Mouse (Mus musculus): ENCODE measurements around the gene Clip4. TPM values are rescaled to one million over a fixed set of nuclear protein-coding genes. Genes with fewer than 3 reads are reported as not detected.

Clip4 gene
- total and polyA plus RNA-seq, 3 experiments: 121 to 268 (median 220) TPM

- no peak for DNase-seq
- Histone ChIP-seq H3K79me2 (replicated peaks; ENCODE audit: control insufficient read depth, insufficient read depth, low read length) (no peaks in the 10 kb centered on the region), H3K4me3 (no peak overlapping the region), H3K27ac (no peak overlapping the region), H3K4me1 (ENCODE audit: control insufficient read depth, insufficient read depth, low read length) (no peaks in the 10 kb centered on the region; the same call in 1 of the 2 replicates), H3K27me3 (ENCODE audit: control insufficient read depth, insufficient read depth, low read length) (no peaks in the 10 kb centered on the region), H3K9ac (ENCODE audit: low read depth, low read length) (no peak overlapping the region), H3K36me3 (ENCODE audit: control insufficient read depth, insufficient read depth, low read length) (no peaks in the 10 kb centered on the region)
- 29% methylated on average over 5 of the region's 5 CpGs for WGBS
- intact Hi-C loops (cut with DNase I): no loop called here
- no peak for TF ChIP-seq EP300 (IDR thresholded peaks at IDR 0.05; ENCODE audit: insufficient read depth, low read depth, low read length)
- TF ChIP-seq CTCF (IDR thresholded peaks at IDR 0.05): no peak
- TF ChIP-seq POLR2A (IDR thresholded peaks at IDR 0.05; ENCODE audit: insufficient read depth, low read depth, low read length): no peak
These were observed 25.3 kb upstream of the Clip4 start for GRCm38 (mm10) chr17:71742935-71743334.

- intact Hi-C loops (cut with DNase I): no loop called here
These were observed 22.2 kb upstream of the Clip4 start for GRCm38 (mm10) chr17:71746114-71746513.

DNA sequence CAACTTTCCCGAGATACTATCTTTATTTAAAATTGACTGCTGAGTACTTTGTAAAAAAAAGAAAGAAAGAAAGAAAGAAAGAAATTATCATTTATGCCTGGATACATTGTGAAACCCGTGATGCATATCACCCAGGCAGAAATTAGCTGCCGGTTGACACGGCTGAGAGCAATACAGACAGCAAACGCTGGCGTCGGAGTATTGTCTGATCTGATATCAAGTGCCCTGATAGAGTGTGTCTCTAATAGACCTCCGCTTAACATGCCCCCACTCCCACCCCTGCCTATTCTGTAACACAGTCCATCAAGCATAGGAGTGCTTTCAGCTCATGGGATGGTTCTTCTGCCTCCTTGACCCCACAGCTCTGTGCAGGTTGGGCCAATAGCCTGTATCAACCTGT, 20.7 kb upstream of the Clip4 start:
- H3K4me1 ChIP-seq (ENCODE audit: control insufficient read depth, insufficient read depth, low read length): no peaks in the 10 kb centered on the region; the same call in 1 of the 2 replicates
- H3K27me3 ChIP-seq (ENCODE audit: control insufficient read depth, insufficient read depth, low read length): no peaks in the 10 kb centered on the region
- DNase-seq: no peak
- TF ChIP-seq EP300 (IDR thresholded peaks at IDR 0.05; ENCODE audit: insufficient read depth, low read depth, low read length) (no peak), POLR2A (IDR thresholded peaks at IDR 0.05; ENCODE audit: insufficient read depth, low read depth, low read length) (no peak), CTCF (IDR thresholded peaks at IDR 0.05) (no peak)
- H3K36me3 ChIP-seq (ENCODE audit: control insufficient read depth, insufficient read depth, low read length): no peaks in the 10 kb centered on the region
- no peak overlapping the region for H3K9ac ChIP-seq (ENCODE audit: low read depth, low read length)
- H3K79me2 ChIP-seq (replicated peaks; ENCODE audit: control insufficient read depth, insufficient read depth, low read length): no peaks in the 10 kb centered on the region
- no peak overlapping the region for H3K27ac ChIP-seq
- H3K4me3 ChIP-seq: no peak overlapping the region
- 81% methylated on average over 8 of the region's 8 CpGs for WGBS
- intact Hi-C loops (cut with DNase I): no loop called here

More at GRCm38 (mm10) chr17:71746114-71746513, 22.2 kb upstream of the Clip4 start:
- Histone ChIP-seq H3K4me1 (ENCODE audit: control insufficient read depth, insufficient read depth, low read length) (no peaks in the 10 kb centered on the region; the same call in 1 of the 2 replicates), H3K27ac (no peak overlapping the region), H3K9ac (ENCODE audit: low read depth, low read length) (no peak overlapping the region), H3K27me3 (ENCODE audit: control insufficient read depth, insufficient read depth, low read length) (no peaks in the 10 kb centered on the region), H3K4me3 (no peak overlapping the region), H3K36me3 (ENCODE audit: control insufficient read depth, insufficient read depth, low read length) (no peaks in the 10 kb centered on the region), H3K79me2 (replicated peaks; ENCODE audit: control insufficient read depth, insufficient read depth, low read length) (no peaks in the 10 kb centered on the region)
- TF ChIP-seq POLR2A (IDR thresholded peaks at IDR 0.05; ENCODE audit: insufficient read depth, low read depth, low read length) (no peak), CTCF (IDR thresholded peaks at IDR 0.05) (no peak), EP300 (IDR thresholded peaks at IDR 0.05; ENCODE audit: insufficient read depth, low read depth, low read length) (no peak)
- 83% methylated on average over 9 of the region's 9 CpGs for WGBS
- no peak for DNase-seq

GRCm38 (mm10) chr17:71749616-71750168, 18.6 kb upstream of the Clip4 start:
- DNase-seq: no peak
- no peaks in the 10 kb centered on the region for H3K36me3 ChIP-seq (ENCODE audit: control insufficient read depth, insufficient read depth, low read length)
- no peak overlapping the region for H3K4me3 ChIP-seq
- no peaks in the 10 kb centered on the region for H3K79me2 ChIP-seq (replicated peaks; ENCODE audit: control insufficient read depth, insufficient read depth, low read length)
- 70% methylated on average over 9 of the region's 9 CpGs for WGBS
- TF ChIP-seq CTCF (IDR thresholded peaks at IDR 0.05): no peak
- no peak for TF ChIP-seq POLR2A (IDR thresholded peaks at IDR 0.05; ENCODE audit: insufficient read depth, low read depth, low read length)
- no peak for TF ChIP-seq EP300 (IDR thresholded peaks at IDR 0.05; ENCODE audit: insufficient read depth, low read depth, low read length)
- no peak overlapping the region for H3K9ac ChIP-seq (ENCODE audit: low read depth, low read length)
- H3K4me1 ChIP-seq (ENCODE audit: control insufficient read depth, insufficient read depth, low read length): no peaks in the 10 kb centered on the region
- intact Hi-C loops (cut with DNase I): no loop called here
- H3K27ac ChIP-seq: no peak overlapping the region
- no peaks in the 10 kb centered on the region for H3K27me3 ChIP-seq (ENCODE audit: control insufficient read depth, insufficient read depth, low read length)

DNA sequence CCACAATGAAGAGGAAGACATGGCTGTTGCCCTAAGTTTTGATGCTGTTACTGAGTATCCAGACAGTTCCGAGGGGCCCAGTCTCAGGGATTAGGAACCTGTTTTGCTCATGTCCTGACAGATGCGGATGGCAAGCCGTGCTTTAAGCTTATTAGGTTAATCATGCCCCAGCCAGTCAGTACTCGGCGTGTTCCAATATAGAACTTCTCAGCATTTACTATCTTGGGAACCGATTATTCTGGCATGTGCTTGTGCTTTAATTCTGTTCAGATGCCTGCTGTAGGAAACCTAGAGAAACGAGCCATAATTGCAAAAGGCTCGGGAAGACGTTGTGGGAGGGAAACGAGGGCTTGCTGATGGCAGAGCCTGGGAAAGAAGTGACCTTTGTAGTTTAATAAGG, 15.4 kb upstream of the Clip4 start, which contains the start of gene Pcare:
Pcare (minus strand) TSS at position 64 of the 400 bp plus-strand sequence.
- no peaks in the 10 kb centered on the region for H3K27me3 ChIP-seq (ENCODE audit: control insufficient read depth, insufficient read depth, low read length)
- H3K36me3 ChIP-seq (ENCODE audit: control insufficient read depth, insufficient read depth, low read length): no peaks in the 10 kb centered on the region
- H3K27ac ChIP-seq: no peak within 1 kb of the TSS
- WGBS: 59% methylated on average over 10 of the region's 10 CpGs
- no peaks in the 10 kb centered on the region for H3K4me1 ChIP-seq (ENCODE audit: control insufficient read depth, insufficient read depth, low read length)
- H3K9ac ChIP-seq (ENCODE audit: low read depth, low read length): no peak within 1 kb of the TSS
- DNase-seq: no peak
- intact Hi-C loops (cut with DNase I): no loop called here
- TF ChIP-seq EP300 (IDR thresholded peaks at IDR 0.05; ENCODE audit: insufficient read depth, low read depth, low read length): no peak
- no peak for TF ChIP-seq CTCF (IDR thresholded peaks at IDR 0.05)
- no peak for TF ChIP-seq POLR2A (IDR thresholded peaks at IDR 0.05; ENCODE audit: insufficient read depth, low read depth, low read length)
- H3K4me3 ChIP-seq: no peak within 1 kb of the TSS
- no peaks in the 10 kb centered on the region for H3K79me2 ChIP-seq (replicated peaks; ENCODE audit: control insufficient read depth, insufficient read depth, low read length)

DNA sequence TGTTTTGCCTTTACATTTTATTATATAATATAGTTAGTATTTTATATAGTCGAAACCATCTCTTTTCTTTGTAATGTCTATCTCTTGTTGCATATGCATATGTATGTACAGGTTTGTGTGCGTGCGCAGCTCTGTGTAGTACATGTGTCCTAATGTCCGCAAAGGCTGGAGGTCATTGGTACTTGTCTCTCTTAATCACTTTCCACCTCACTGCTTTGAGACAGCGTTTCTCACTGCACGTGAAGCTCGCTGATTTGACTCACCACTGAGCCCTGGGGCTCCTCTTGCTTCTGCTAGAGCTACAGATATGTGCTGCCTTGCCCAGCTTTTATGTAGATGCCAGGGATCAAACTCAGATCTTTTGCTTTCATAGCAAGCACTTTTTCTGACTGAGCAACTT, 7.7 kb upstream of the Clip4 start:
- intact Hi-C loops (cut with DNase I): no loop called here
- TF ChIP-seq POLR2A (IDR thresholded peaks at IDR 0.05; ENCODE audit: insufficient read depth, low read depth, low read length): no peak
- no peak for TF ChIP-seq EP300 (IDR thresholded peaks at IDR 0.05; ENCODE audit: insufficient read depth, low read depth, low read length)
- no peak for TF ChIP-seq CTCF (IDR thresholded peaks at IDR 0.05)
- no peaks in the 10 kb centered on the region for H3K27me3 ChIP-seq (ENCODE audit: control insufficient read depth, insufficient read depth, low read length)
- no peak overlapping the region for H3K9ac ChIP-seq (ENCODE audit: low read depth, low read length)
- H3K36me3 ChIP-seq (ENCODE audit: control insufficient read depth, insufficient read depth, low read length): no peaks in the 10 kb centered on the region
- H3K4me1 ChIP-seq (ENCODE audit: control insufficient read depth, insufficient read depth, low read length): no peaks in the 10 kb centered on the region
- no peak overlapping the region for H3K4me3 ChIP-seq
- no peaks in the 10 kb centered on the region for H3K79me2 ChIP-seq (replicated peaks; ENCODE audit: control insufficient read depth, insufficient read depth, low read length)
- DNase-seq: no peak
- WGBS: 77% methylated on average over 7 of the region's 7 CpGs
- H3K27ac ChIP-seq: no peak overlapping the region
